Mouse (Mus musculus) splenic B cell, adult 2 months (primary cell): ENCODE measurements around the gene Mamstr.

ENCODE experiments used
- DNase-seq: peaks from one replicate; pipeline ENCODE4 v3.0.0-alpha.2; 2011; ENCODE audit warnings: low read depth, low spot score
- H3K27me3 ChIP-seq: 2 replicates; pipeline ENCODE4 v1.6.1; 2012; ENCODE audit warnings: mild to moderate bottlenecking, low read length, moderate library complexity, mixed read lengths; ENCODE audit not compliant: control insufficient read depth, poor library complexity, insufficient read depth, severe bottlenecking
- H3K36me3 ChIP-seq: 2 replicates; pipeline ENCODE4 v1.6.1; 2012; ENCODE audit warnings: mild to moderate bottlenecking, low read length, moderate library complexity, mixed read lengths; ENCODE audit not compliant: control insufficient read depth, poor library complexity, insufficient read depth, severe bottlenecking

Gene Mamstr

DNA sequence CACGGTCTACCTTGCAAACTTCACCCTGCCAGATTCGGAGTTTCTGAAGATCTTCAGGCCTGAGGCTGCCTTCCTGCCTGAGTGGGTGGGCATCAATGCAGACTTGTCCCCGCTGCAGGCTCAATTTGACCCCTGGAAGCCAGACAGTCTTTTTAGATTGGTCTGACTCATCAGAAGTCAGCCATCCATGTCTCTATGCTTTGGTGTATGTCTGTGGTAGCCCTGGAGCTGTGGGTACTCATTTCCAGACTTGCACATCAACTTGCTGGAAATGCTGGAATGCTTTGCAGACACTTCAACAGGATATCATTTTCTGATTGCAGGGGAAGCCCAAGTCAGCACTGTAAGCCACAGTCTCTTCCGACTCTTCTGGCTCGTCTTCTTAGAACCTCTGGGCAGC is 20.2 kb upstream of the Mamstr start:
- DNase-seq = no peak
- Histone ChIP-seq H3K27me3 (no peaks in the 10 kb centered on the region), H3K36me3 (no peaks in the 10 kb centered on the region)

DNA sequence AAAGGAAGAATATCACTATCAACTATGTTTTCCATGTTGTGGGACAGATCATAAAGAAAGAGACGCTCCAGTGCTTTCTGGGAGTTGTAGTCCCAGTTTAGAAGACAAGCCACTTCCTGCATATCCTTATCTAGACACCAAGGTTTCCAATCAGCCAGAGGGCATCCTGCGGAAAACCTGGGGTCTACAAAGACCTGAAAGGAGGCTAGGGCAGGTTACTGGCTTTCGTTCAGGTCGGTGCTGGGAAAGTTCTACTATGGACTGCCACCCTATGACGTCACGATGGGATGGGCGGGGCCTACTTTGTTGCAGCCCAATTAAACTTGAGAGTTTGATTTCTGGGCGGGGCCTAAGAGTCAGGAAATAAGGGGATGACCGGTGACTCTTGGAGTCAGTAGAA is 18.3 kb upstream of the Mamstr start, which contains the start of gene Izumo1:
Izumo1 (plus strand) TSS at position 369 of the 400 bp plus-strand sequence.
- Histone ChIP-seq H3K36me3 (no peaks in the 10 kb centered on the region), H3K27me3 (no peaks in the 10 kb centered on the region)
- no peak for DNase-seq

DNA sequence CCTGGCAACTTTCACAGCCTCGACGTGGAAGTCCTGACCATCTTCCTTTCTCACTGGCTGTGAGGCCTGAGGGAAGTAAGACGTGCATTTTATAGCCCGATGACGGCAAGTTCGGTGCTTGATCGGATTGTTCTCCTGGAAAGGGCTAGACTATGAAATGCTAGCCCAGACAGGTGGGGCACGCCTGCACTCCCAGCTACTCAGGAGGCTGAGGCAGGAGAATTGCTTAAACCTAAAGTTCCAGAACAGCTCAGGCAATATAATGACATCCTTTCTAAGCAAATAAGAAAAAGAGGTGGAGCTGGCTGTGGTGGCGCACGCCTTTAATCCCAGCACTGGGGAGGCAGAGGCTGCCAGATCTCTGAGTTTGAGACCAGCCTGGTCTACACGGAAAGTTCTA is 16.3 kb upstream of the Mamstr start:
- H3K36me3 ChIP-seq = no peaks in the 10 kb centered on the region
- no peaks in the 10 kb centered on the region for H3K27me3 ChIP-seq
- no peak for DNase-seq

DNA sequence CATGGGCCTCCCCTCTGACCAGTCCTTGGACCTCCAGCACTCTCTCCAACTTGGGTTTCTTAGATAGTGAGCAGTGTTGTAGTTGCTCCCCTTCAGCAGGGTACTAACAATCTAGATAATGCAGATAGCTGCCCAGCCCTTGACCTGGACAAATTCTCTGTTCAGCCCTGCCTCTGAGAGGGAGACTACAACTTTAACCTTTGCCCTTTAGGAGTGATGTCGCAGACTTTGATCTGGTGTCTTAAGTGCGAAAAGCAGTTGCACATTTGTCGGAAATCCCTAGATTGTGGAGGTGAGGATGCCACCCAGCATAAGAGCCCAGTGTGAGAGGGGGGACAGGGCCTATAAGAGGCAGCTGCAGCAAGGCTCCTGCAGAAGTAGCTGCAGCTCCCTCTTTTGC is 15.1 kb upstream of the Mamstr start:
- H3K27me3 ChIP-seq = no peaks in the 10 kb centered on the region
- DNase-seq = no peak
- H3K36me3 ChIP-seq = no peaks in the 10 kb centered on the region

DNA sequence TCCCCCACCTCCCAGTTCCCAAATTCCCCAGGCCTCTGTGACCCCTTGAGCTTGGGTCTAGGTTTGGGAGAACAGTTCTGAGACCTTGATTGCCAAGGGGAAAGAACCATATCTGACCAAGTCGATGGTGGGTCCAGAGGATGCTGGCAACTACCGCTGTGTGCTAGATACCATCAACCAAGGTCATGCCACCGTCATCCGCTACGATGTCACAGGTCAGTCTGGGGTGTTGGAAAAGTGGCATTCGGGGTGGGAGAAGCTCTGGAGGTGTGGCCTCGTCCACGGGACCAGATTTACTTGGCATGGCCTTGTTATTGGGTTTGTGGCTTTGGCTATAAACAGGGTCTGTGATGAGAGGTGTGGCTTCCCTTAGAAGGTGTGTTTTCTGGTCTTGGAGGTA is 14.3 kb upstream of the Mamstr start:
- DNase-seq = no peak
- Histone ChIP-seq H3K36me3 (no peaks in the 10 kb centered on the region), H3K27me3 (no peaks in the 10 kb centered on the region)

DNA sequence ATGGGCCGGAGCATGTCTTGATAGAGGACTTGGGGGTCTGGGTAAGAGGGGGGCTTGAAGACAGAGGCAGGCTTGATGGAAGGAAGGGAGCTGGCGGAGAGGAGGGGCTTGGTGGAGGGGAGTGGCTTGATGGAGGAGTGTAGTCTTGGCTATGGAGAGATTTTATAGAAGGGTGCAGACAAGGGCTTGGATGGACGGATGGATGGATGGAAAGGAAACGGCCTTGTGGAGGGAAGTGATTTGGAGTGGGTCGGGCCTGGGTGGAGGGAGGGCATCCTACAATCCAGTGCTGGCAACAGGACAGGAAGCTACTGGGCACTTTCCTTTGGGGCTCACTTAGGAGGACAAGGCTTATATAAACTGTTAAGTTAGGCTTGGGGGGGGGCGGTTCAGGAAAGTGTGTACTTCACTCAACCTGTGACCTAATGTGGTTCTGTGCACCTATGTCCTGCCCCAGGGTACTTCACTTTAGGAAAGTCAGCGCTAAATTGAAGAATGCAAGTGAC is 13.2 kb upstream of the Mamstr start:
- no peaks in the 10 kb centered on the region for H3K36me3 ChIP-seq
- H3K27me3 ChIP-seq = no peaks in the 10 kb centered on the region
- no peak for DNase-seq

DNA sequence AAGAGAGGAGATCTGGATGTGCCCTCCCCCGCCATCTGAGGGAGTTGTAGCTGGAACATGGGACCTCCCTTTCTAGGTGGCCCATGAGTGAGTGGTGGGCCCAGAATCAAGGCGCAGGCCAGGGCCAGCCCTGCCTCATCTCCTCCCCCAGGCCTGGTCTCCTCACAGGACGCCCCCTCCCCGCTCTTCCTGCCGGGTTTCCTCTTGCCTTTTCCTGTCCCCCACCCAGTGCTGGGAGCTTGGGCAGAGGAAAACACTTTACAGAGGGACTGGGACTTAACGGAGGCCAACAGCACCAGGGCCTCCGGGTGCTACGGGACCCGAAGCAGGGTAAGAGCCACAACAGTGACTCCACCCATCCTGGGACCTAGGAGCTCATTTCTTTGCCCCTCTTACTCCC is 12.5 kb upstream of the Mamstr start, which contains the start of gene Rasip1:
Rasip1 (plus strand) TSS at position 228 of the 400 bp plus-strand sequence.
- no peak for DNase-seq
- Histone ChIP-seq H3K27me3 (no peaks in the 10 kb centered on the region), H3K36me3 (no peaks in the 10 kb centered on the region)

DNA sequence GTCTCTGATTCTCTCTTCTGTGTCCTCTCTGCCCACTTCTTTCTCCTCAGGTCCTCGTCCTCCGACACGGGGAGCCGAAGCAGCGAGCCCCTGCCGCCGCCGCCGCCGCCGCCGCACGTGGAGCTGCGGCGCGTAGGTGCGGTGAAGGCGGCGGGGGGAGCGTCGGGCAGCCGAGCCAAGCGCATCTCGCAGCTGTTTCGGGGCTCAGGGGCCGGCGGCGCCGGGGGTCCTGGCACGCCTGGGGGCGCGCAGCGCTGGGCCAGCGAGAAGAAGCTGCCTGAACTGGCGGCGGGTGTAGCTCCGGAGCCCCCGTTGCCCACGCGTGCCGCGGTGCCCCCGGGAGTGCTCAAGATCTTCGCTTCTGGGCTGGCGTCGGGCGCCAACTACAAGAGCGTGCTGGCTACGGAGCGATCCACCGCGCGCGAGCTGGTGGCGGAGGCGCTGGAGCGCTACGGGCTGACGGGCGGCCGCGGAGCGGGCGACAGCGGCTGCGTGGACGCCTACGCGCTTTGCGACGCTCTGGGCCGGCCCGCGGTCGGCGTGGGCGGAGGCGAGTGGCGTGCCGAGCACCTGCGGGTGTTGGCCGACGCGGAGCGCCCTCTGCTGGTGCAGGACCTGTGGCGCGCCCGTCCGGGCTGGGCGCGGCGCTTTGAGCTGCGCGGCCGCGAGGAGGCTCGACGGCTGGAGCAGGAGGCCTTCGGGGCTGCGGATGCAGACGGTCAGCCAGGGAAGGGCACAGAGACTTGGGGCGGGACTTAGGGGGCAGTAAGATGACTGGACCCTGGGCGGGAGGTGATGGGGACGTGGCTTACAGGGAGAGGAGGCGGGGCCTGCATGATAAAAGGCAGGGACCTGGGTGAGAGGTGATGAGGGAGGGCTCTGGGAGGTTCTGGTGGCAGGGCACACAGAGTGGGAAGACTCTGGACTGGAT is 11.1 kb upstream of the Mamstr start:
- DNase-seq = peak; percentile 97

DNA sequence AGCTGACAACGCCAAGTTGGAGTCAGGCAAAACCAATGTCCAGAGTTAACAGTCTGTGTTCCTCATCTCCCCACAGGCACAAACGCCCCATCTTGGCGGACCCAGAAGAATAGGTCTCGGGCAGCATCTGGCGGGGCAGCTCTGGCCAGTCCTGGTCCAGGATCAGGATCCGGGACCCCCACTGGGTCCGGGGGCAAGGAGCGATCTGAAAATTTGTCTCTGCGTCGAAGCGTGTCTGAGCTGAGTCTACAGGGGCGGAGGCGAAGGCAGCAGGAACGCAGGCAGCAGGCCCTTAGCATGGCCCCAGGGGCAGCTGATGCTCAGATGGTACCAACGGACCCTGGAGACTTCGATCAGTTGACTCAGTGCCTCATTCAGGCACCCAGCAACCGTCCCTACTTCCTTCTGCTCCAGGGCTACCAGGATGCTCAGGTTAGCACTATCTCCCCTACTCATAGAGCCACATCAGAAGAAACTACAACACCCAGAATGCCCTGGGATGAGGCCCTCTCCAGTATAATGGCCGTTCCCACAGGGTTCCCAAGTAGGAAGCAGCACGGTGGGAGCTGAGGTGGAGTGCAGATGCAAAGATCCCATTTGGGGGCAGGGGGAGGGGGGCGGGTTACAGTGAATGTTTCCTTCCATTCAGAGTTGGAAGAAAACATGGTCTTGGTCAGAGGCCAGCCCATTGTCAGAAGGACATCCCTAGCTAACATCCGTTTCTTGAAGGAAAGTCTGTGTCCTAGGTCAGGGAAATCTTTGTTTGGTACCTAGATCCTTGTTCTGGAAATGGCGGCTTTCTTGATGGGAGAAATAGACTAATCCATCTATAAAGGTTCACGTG is 9.5 kb upstream of the Mamstr start:
- Histone ChIP-seq H3K36me3 (no peaks in the 10 kb centered on the region), H3K27me3 (no peaks in the 10 kb centered on the region)
- DNase-seq = no peak

More for the DNA sequence above, 11.1 kb upstream of the Mamstr start:
- Histone ChIP-seq H3K36me3 (no peaks in the 10 kb centered on the region), H3K27me3 (no peaks in the 10 kb centered on the region)

DNA sequence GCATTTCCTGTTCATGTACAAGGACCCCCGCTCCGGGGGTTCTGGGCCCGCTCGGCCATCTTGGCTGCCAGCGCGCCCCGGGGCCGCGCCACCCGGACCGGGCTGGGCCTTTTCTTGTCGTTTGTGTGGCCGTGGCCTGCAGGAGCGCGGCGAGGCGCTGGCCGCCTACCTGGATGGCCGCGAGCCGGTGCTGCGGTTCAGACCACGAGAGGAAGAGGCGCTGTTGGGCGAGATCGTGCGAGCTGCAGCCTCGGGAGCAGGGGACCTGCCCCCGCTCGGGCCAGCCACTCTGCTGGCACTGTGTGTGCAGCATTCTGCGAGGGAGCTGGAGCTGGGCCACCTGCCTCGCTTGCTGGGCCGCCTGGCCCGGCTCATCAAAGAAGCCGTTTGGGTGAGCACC is 7.3 kb upstream of the Mamstr start:
- Histone ChIP-seq H3K27me3 (no peaks in the 10 kb centered on the region), H3K36me3 (no peaks in the 10 kb centered on the region)
- DNase-seq = no peak

DNA sequence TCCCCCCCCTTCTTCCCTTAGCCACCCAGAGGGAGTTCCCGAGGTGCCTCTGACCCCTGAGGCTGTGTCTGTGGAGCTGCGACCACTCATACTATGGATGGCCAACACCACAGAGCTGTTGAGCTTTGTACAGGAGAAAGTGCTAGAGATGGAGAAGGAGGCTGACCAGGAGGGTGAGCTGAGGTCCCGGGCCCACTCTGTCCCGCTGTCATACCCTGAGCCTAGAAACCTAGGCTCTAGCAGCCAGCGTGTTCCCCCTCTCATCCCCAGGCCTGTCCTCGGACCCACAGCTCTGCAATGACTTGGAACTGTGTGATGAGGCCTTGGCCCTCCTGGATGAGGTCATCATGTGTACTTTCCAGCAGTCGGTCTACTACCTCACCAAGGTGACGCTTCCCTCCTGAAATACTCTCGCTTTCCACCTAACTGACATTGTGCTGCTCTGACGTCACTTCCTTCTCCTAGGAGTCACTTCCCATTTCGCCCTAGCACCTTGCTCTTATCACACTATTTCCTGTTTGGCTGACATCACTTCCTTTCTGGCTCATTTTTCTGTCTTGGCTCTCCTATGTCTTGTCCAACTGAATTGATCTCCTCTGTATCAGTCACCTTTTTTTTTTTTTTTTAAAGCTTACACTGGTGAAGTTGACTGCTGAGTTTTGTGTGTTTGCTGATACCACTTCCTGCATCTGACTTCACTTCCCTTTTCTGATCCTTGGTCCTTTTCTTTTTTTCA is 4.7 kb upstream of the Mamstr start:
- Histone ChIP-seq H3K27me3 (no peaks in the 10 kb centered on the region), H3K36me3 (no peaks in the 10 kb centered on the region)
- peak; percentile 87 for DNase-seq

DNA sequence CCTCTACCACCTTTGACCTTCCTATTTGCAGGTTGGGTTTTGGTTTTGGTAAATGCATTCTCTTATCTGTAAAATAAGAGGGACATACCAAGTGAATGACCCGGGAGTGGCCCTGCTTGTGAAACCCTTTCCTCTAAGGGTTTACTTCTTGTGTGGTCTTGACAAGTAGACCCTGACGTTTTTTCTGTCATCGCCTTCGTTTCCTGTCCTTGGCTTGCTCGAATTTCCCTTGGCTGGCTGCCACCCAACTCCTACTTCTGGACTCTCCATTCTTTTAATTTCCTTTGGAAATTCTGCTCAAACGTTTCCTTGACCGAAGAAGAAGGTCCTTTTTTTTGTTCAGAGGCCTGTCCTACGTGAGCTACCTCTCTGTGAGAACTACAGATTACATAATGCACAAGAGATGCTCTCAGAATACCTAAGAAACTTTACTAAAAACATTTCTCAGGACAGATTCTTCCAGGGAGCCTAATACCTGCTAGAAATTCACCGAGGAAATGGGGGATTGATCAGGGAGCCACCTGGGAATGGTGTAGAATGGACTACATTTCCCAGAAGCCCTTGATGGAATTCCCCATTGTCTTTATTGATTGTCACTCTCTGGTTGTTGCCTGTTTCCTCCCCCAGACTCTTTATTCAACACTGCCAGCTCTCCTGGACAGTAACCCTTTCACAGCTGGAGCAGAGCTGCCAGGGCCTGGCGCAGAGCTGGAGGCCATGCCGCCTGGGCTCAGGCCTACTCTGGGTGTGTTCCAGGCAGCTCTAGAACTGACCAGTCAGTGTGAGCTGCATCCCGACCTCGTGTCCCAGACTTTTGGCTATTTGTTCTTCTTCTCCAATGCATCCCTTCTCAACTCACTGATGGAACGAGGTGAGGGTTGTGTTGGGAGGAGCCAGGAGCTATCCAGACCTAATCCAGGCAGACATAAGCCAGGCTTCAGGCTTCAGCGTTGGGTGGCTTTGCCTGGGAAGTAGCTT is 3.8 kb upstream of the Mamstr start:
- no peaks in the 10 kb centered on the region for H3K36me3 ChIP-seq
- no peaks in the 10 kb centered on the region for H3K27me3 ChIP-seq
- no peak for DNase-seq

DNA sequence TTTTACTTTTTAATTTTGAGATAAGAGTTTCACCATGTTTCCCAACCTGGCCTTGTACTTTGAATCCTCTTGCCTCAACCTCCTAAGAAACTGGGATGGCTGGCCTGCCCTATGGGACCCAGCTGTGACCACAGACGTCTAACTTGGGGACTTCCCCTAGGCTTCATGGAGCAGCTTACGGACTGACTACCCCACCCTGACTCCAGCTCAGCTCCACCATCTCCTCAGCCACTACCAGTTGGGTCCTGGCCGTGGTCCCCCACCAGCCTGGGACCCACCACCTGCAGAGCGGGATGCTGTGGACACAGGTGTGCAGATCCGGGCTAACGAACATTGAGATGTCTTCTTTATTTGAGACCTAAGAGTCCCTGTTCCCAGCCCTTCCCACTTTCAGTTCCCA is 2.1 kb upstream of the Mamstr start:
- no peaks in the 10 kb centered on the region for H3K36me3 ChIP-seq
- DNase-seq = no peak
- H3K27me3 ChIP-seq = no peaks in the 10 kb centered on the region
